Mouse (Mus musculus): ENCODE measurements around the gene Fam136a. TPM values are rescaled to one million over a fixed set of nuclear protein-coding genes. Genes with fewer than 3 reads are reported as not detected.

Gene Fam136a
- polyA plus RNA-seq, 2 experiments from 2014 or later, result 51.4 to 61.1 TPM

GRCm38 (mm10) chr6:86398986-86399385 is 33.5 kb downstream of the Fam136a start:
- ATAC-seq, result no peak

GRCm38 (mm10) chr6:86399995-86400394 is 34.5 kb downstream of the Fam136a start:
- no peak for ATAC-seq

DNA sequence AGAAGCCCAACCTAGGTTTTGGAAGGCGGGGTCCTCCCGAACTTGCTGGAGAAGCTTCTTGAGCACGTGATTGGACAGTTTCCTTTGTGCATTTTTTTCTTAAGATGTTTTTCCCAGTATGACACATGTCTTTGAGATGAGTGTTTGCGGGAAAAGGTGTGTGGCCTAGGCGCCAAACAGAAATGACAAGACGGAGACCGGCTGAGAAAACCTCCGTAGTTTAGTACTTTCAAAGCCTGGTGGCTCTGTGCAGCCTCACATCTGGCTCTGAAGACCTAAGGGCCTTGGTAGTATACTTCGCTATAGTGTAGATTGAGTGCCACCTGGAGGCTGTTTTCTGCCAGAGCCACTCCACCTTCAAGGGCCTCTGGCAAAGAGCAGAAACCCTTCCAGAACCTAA is 35.5 kb downstream of the Fam136a start:
- ATAC-seq, result peak; percentile 65

DNA sequence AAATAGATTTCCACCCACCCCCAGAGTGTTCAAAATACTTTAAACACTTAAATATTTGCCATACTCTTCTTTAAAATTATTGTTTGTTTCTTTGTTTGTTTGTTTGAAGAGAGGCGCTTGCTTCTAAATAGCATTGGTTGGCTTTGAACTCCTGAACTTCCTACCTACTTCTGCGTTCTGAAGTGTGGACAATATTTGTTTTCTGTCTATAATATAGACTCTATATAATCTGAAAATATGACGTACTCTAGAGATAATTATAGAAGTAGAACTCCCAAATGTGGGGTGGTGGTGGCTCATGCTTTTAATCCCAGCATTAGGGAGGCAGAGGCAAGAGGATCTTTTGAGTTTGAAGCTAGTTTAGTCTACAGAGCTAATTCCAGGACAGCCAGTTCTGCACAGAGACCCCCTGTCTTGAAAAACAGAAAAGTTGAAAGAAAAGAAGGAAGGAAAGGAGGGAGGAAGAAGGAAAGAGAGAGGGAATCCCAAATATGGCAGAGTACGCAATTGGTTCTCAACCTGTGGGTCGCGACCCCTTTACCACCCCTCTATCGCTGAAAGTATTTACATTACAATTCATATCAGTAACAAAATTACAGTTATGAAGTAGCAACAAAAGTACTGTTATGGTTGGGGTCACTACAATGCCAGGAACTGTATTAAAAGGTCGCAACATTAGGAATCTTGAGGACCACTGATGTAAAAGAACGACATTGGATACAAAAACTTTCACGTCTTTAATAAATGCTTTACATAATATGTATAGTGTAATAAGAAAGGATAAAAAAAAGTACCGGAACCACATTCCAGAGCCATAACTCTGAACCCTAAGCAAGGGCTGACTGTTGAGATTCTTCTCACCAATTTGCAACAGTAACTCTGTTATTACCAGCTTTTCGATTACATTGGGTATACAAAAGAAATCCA is 37.5 kb downstream of the Fam136a start:
- no peak for ATAC-seq

- ATAC-seq, result peak; percentile 34
Measured at GRCm38 (mm10) chr6:86403728-86404099, 38.3 kb downstream of the Fam136a start.

GRCm38 (mm10) chr6:86404100-86404861 is 38.8 kb downstream of the Fam136a start, which contains the start of gene Tia1:
TSS of gene Tia1 (plus strand) at chr6:86404219.
- ATAC-seq, result peak; percentile 87

DNA sequence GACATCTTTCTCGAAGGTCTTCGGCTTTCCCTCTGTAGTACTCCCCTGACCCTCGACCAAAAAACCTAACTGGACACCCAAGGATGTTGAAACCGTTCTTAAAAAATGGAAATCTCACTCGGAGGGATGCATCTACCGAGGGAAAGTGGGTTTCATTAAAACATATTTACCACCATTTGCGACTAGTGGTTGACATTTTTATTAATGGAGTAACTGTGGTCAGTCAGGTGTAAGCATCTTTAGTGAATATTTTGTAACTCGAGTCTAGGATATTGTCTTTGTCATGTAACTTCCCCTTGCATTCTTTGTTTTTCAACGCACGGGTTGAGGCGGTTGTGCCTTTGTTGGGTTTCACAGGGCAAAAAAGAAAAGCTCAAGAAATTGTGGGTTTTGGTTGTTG is 39.5 kb downstream of the Fam136a start:
- ATAC-seq, result no peak

DNA sequence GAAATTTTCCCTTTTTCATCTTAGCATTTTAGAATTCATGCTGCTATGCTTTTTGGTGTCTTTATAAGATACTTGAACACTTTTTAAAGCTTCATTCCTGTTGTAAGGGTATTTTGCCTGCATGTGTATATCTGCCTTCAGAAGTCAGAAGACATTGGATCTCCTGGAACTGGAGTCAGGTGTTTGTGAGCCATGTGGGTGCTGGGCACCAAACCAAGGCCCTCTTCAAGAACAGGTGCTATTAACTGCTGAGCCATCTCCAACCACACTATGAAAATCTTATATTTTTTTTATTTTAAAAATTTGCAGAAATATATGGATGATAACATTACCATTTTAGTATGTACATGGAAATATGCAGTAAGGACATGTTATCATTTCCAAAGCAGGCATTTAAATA is 40.9 kb downstream of the Fam136a start:
- ATAC-seq, result no peak

DNA sequence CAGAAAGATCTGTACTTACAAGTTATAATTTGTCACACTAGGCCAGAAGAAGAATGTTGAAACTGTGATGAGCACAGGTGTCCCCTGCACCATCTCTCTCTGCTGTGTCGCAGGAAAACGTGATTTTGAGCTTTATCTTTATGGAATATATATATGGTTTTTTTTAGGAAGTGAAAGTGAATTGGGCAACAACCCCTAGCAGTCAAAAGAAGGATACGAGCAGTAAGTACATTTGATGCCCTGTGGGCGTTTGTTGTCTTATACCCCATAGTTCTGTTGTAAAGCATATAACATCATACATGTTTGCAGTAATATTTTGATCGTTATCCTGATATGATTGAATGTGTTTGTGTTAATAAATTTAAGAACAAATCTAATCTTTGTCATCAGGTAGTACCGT is 53.3 kb downstream of the Fam136a start:
- ATAC-seq, result no peak

- no peak for ATAC-seq
Measured at GRCm38 (mm10) chr6:86419239-86419638, 53.8 kb downstream of the Fam136a start.

Other genes starting within 250 kb of the Fam136a start
- not detected for gene Tgfa, start 170.4 kb upstream of the Fam136a start, polyA plus RNA-seq (2017; shearing (Covaris generic))
- 100 to 1,000 TPM; 383 to 452 TPM for gene Snrpg, start 5.7 kb downstream of the Fam136a start, polyA plus RNA-seq (2017; shearing (Covaris generic))
- gene Pcyox1, start 31.5 kb downstream of the Fam136a start, polyA plus RNA-seq (2017; shearing (Covaris generic)), result 1 to 10 TPM; 5.3 to 6.9 TPM
- 100 to 1,000 TPM in 1 of 2 experiments, 10 to 100 TPM in 1; 96.7 to 104 TPM for gene Tia1, start 38.6 kb downstream of the Fam136a start, polyA plus RNA-seq (2017; shearing (Covaris generic))
- gene Gm44790, start 61.0 kb downstream of the Fam136a start, polyA plus RNA-seq (2017; shearing (Covaris generic)), result not detected
- gene C87436, start 72.7 kb downstream of the Fam136a start, polyA plus RNA-seq (2017; shearing (Covaris generic)), result 10 to 100 TPM; 25.1 to 26.1 TPM
- gene Pcbp1, start 160.7 kb downstream of the Fam136a start, polyA plus RNA-seq (2017; shearing (Covaris generic)), result 10 to 100 TPM; 35.3 to 39.2 TPM